Mouse (Mus musculus) kidney, postnatal 0 days (tissue): ENCODE measurements around the gene Cse1l. TPM values are rescaled to one million over a fixed set of nuclear protein-coding genes. Genes with fewer than 3 reads are reported as not detected.

Source experiments
- ATAC-seq: fragments of 200-750 bp; cut with Nextera tagmentation; replicated peaks from 2 replicates; pipeline ENCODE4 v1.8.0; 2017; ENCODE audit warnings: low read depth, moderate number of reproducible peaks, moderate TSS enrichment, moderate library complexity; ENCODE audit not compliant: low FRiP score
- DNase-seq: peaks from one replicate; pipeline ENCODE4 v3.0.0-alpha.2; 2016; ENCODE audit warnings: low spot score
- H3K27ac ChIP-seq: fragments of 300-500 bp; sonication (generic); 2 replicates; pipeline ENCODE4 v1.5.1; 2014; ENCODE audit warnings: mild to moderate bottlenecking
- H3K27me3 ChIP-seq: fragments of 300-500 bp; sonication (generic); 2 replicates; pipeline ENCODE4 v1.6.1; 2014; ENCODE audit warnings: low read length, mixed read lengths; ENCODE audit not compliant: insufficient read depth
- H3K36me3 ChIP-seq: fragments of 300-500 bp; sonication (generic); 2 replicates; pipeline ENCODE4 v1.6.1; 2014; ENCODE audit warnings: low read length, mixed read lengths; ENCODE audit not compliant: insufficient read depth
- H3K4me1 ChIP-seq: fragments of 300-500 bp; sonication (generic); replicated peaks from 2 replicates; pipeline ENCODE4 v1.6.1; 2014; ENCODE audit warnings: antibody characterized with exemption, low read length, mixed read lengths; ENCODE audit not compliant: insufficient read depth
- H3K4me2 ChIP-seq: fragments of 300-500 bp; sonication (generic); 2 replicates; pipeline ENCODE4 v1.6.1; 2014; ENCODE audit warnings: mild to moderate bottlenecking, low read length, moderate library complexity, mixed read lengths
- H3K4me3 ChIP-seq: fragments of 300-500 bp; sonication (generic); replicated peaks from 2 replicates; pipeline ENCODE4 v1.5.1; 2014; ENCODE audit warnings: low read depth, low read length
- H3K9ac ChIP-seq: fragments of 300-500 bp; sonication (generic); 2 replicates; pipeline ENCODE4 v1.6.1; 2014; ENCODE audit warnings: low read depth, low read length
- H3K9me3 ChIP-seq: fragments of 300-500 bp; sonication (generic); replicated peaks from 2 replicates; pipeline ENCODE4 v1.6.1; 2016; ENCODE audit warnings: low read length, inconsistent platforms, mixed read lengths
- CTCF ChIP-seq: IDR thresholded peaks from 2 replicates; pipeline ENCODE4 v1.5.1; 2016; ENCODE audit warnings: antibody characterized with exemption, low read depth, mild to moderate bottlenecking, moderate library complexity
- WGBS: fragments of 180-500 bp; shearing (Covaris S2); extraction: QIAGEN DNeasy Blood & Tissue Kit; methylation state at CpG from one replicate; pipeline ENCODE4 v1.1.7; 2014; 5-methylcytosine and 5-hydroxymethylcytosine counted together
- polyA plus RNA-seq: library from polyadenylated mRNA; unstranded; fragments of >200 nt; fragmentation: Nextera tagmentation; extraction: Ambion mirVana; gene quantifications from 2 replicates; pipeline ENCODE4 v1.2.1, GENCODE M21; 2015

Gene Cse1l
- polyA plus RNA-seq, 1 experiment from 2014 or later, result 64.2 TPM

DNA sequence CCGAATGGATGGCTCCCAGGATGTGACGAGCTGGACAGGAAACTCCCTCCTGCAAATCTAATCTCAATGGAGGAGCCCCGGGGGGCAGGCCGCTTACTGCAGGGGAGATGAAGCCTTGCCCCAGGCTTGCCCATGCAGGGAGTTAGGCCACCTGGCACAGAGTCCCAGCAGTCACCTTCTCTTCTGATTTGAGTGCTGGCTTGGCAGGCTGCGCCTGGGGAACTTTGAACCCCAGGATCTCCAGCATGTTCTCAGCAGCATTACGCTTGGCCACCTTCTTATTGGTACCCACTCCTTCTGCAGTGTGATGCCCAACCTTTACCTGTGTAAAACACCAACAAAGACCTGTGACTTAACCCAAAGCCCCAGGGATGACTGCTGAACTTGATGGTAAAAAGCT, 46.3 kb downstream of the Cse1l start:
- Histone ChIP-seq H3K27ac (no peak overlapping the region), H3K4me3 (no peak overlapping the region), H3K4me1 (no peaks in the 10 kb centered on the region), H3K9me3 (no peaks in the 10 kb centered on the region), H3K36me3 (peaks cover 74% of the 10 kb centered on the region), H3K4me2 (no peak overlapping the region), H3K27me3 (no peaks in the 10 kb centered on the region), H3K9ac (no peak overlapping the region)
- 82% methylated on average over 6 of the region's 6 CpGs for WGBS
- DNase-seq (no peak), ATAC-seq (no peak; the same call in 1 of the 2 replicates)
- no peak for TF ChIP-seq CTCF

DNA sequence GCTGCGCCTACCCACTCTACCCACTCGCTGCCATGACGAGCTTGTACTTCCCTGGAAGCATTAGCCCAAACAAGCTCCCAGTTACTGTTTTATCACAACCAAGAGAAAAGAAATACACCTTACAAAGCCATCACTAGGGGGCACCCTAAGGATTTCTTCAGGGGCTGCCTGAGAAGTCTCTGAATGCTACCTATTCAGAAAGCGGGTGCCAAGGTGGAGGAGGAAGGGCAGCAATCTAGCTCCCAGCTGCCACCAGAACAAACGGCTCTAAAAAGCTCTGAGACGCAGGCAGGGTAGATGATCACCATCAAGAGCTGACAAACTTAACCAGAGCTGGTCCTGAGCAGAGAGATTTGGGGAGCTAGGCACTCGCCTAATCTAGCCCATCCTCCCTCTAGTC, 51.0 kb downstream of the Cse1l start:
- TF ChIP-seq CTCF, result peak; percentile 73
- Histone ChIP-seq H3K4me2 (no peak overlapping the region), H3K27me3 (no peaks in the 10 kb centered on the region), H3K9ac (no peak overlapping the region), H3K9me3 (no peaks in the 10 kb centered on the region), H3K4me1 (no peaks in the 10 kb centered on the region), H3K36me3 (peaks cover 53% of the 10 kb centered on the region), H3K4me3 (no peak overlapping the region), H3K27ac (no peak overlapping the region)
- WGBS, result 53% methylated on average over 7 of the region's 7 CpGs
- peak; percentile 75 for DNase-seq
- no peak for ATAC-seq

DNA sequence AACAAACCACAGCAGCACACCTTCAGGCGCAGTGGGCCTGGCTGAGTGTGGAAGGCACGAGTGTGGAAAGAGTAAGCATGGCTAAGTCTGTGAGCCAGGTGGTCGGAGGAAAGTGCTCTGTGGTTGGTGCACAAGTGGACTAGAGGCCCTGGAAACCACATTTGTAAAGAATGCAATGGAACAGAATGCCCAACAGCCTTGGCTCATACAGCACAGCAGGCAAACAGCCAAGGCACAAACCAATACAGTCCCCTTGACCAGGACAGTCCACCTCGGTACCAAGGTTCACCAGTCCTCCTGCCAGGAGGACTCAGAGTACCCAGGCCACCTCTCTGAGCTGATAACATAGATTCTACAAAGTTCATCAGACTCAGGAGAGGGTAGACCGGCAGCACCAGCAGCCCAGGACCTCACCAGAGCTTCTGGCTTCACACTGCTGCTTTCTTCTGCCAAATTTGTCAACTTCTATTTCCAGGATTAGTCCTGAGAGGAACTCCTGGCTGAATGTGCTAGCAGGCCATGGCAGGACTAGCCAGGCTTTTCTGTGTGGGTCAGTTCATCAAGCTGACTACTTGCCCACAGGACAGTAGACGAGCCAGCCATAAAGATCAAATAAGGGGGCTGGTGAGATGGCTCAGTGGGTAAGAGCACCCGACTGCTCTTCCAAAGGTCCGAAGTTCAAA, 54.9 kb downstream of the Cse1l start:
- ATAC-seq, result no peak
- Histone ChIP-seq H3K9ac (no peak overlapping the region), H3K9me3 (no peaks in the 10 kb centered on the region), H3K4me1 (no peaks in the 10 kb centered on the region), H3K4me3 (no peak overlapping the region), H3K27me3 (no peaks in the 10 kb centered on the region), H3K27ac (no peak overlapping the region), H3K4me2 (no peak overlapping the region), H3K36me3 (peaks cover 24% of the 10 kb centered on the region; the same call in 1 of the 2 replicates)
- WGBS, result 85% methylated on average over 8 of the region's 8 CpGs
- no peak for DNase-seq
- TF ChIP-seq CTCF, result no peak

DNA sequence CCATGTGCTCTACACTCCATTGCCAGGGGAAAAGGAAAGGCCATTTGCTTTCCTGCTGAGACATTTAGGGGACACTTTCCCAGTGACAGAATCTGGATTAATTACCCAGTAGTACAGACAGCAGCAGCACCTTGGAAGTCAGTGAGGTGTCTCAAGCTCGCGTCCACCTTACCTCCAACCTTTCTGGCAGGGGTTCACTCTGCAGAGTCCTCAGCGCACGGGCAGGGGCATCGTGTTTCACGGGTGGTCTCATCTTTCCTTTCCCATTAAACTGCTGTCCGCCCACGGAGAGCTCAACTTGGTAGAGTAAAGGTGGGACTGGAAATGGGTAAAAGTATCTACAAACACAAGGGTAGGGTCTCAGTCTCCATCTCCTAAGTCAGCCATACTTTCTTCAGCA, 57.4 kb downstream of the Cse1l start:
- Histone ChIP-seq H3K4me1 (no peaks in the 10 kb centered on the region), H3K36me3 (peaks cover 19% of the 10 kb centered on the region; the same call in 1 of the 2 replicates), H3K4me3 (no peak overlapping the region), H3K27ac (no peak overlapping the region), H3K9ac (no peak overlapping the region), H3K27me3 (no peaks in the 10 kb centered on the region), H3K4me2 (no peak overlapping the region), H3K9me3 (no peaks in the 10 kb centered on the region)
- 37% methylated on average over 8 of the region's 8 CpGs for WGBS
- DNase-seq, result peak; percentile 60
- no peak for TF ChIP-seq CTCF
- ATAC-seq, result 0 out of 2 replicates have a peak, but pooled peaks have one; percentile 57

DNA sequence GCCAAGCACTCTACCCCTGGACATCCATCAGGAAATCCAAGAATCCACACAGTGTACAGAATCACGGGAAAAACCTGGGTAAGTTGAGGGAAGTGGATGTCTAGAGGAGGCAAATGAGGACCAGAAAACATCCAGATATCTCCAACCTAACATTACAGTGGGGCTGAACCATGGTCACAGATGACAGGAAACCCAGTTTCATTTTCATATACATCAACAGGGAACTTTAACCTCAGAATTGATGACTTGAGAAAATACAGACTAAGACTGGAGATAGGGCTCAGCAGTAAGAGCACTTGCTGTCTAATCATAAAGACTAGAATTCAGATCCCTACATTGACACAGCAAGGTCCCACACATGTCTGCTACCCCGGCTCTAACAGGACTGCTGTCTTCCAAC, 58.9 kb downstream of the Cse1l start:
- WGBS, result 85% methylated on average over 2 of the region's 2 CpGs
- no peak overlapping the region for H3K27ac ChIP-seq
- 0 out of 2 replicates have a peak, but pooled peaks cover 8% of the 10 kb centered on the region for H3K36me3 ChIP-seq
- no peak for TF ChIP-seq CTCF
- no peaks in the 10 kb centered on the region for H3K27me3 ChIP-seq
- no peak overlapping the region for H3K4me3 ChIP-seq
- no peaks in the 10 kb centered on the region for H3K4me1 ChIP-seq
- DNase-seq (no peak), ATAC-seq (no peak)
- H3K4me2 ChIP-seq, result no peak overlapping the region
- H3K9ac ChIP-seq, result no peak overlapping the region
- H3K9me3 ChIP-seq, result no peaks in the 10 kb centered on the region

DNA sequence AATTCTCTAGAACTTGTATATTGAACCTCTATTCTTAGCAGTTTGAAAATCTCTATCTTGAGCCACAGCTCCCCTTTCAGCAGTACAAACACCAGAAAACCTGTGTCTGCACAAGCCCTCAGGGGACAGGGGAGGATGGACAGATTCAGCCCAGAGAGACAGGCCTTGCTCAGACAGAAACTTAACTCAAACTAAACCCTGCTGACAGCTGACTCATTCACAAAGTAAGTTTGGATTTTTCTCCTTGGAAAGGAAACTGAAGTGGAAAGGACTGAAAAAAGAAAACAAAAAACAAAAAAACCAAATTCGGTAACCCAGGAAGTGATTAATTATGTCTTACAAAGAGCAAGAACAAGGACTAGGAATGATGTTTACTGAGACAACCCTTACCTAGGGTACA, 67.3 kb downstream of the Cse1l start:
- Histone ChIP-seq H3K27ac (no peak overlapping the region), H3K4me1 (peaks cover 16% of the 10 kb centered on the region), H3K9ac (no peak overlapping the region), H3K9me3 (no peaks in the 10 kb centered on the region), H3K4me3 (no peak overlapping the region), H3K27me3 (no peaks in the 10 kb centered on the region), H3K36me3 (no peaks in the 10 kb centered on the region), H3K4me2 (no peak overlapping the region)
- TF ChIP-seq CTCF, result no peak
- ATAC-seq, result no peak
- no peak for DNase-seq
- 48% methylated on average over 1 of the region's 1 CpGs for WGBS
